Mouse (Mus musculus) stomach, postnatal 0 days (tissue): Measurements from ENCODE around the gene Wfdc18.

Source experiments
- CTCF ChIP-seq: IDR thresholded peaks from 2 replicates; pipeline ENCODE4 v1.5.1; 2016; ENCODE audit warnings: antibody characterized with exemption, low read depth, mild to moderate bottlenecking, moderate library complexity
- EP300 ChIP-seq: optimal IDR thresholded peaks from 2 replicates; pipeline ENCODE3; 2016; ENCODE audit warnings: antibody characterized with exemption

DNA sequence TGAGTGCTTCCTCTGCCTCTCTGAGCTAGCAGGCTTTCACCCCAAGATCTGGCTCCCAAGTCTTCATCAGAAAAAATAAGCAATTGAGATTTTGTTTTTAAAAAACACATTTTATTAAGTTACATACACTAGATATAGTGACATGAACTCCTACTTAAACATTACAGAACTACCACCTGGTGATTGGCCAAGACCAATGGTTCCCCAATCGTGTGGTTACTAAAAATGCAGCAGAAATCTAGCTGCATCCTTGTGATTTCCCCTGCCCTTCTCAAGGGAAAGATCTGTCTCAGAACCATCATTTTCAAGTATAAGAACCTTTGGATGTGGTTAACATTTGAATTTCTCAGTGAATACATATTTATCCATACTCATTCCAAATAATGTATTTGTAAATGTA lies 25.4 kb downstream of the Wfdc18 start:
- TF ChIP-seq EP300 (no peak), CTCF (no peak)
